Mouse (Mus musculus) MEL (cell line): ENCODE results near the gene 4930426L09Rik.

ENCODE experiments used
- CTCF ChIP-seq, 3 experiments: IDR thresholded peaks in 2 of 3; conservative IDR thresholded peaks in 1 of 3; 2 replicates each; pipeline ENCODE4 v1.5.1; 2011 to 2012; ENCODE audit warnings: low read length in 3 of 3, low read depth in 2 of 3, mild to moderate bottlenecking in 2 of 3, improper control_type of control experiment in 1 of 3, inconsistent platforms in 1 of 3, mixed read lengths in 1 of 3, moderate library complexity in 1 of 3; ENCODE audit not compliant: control insufficient read depth in 1 of 3, insufficient read depth in 1 of 3, poor library complexity in 1 of 3, severe bottlenecking in 1 of 3
- EP300 ChIP-seq, 2 experiments: IDR thresholded peaks; 2 replicates each; pipeline ENCODE4 v1.6.1; 2011; ENCODE audit warnings: improper control_type of control experiment in 2 of 2, low read length in 2 of 2, low read depth in 1 of 2, mild to moderate bottlenecking in 1 of 2
- GATA1 ChIP-seq: IDR thresholded peaks from 2 replicates; pipeline ENCODE4 v1.6.1; 2011; ENCODE audit warnings: low read depth, low read length, improper control_type of control experiment
- POLR2A ChIP-seq, 2 experiments: IDR thresholded peaks; 2 replicates each; pipeline ENCODE4 v1.6.1; 2011 to 2012; ENCODE audit warnings: low read length in 2 of 2, mild to moderate bottlenecking in 2 of 2, control low read depth in 1 of 2, improper control_type of control experiment in 1 of 2, low read depth in 1 of 2, moderate library complexity in 1 of 2; ENCODE audit not compliant: control insufficient read depth in 1 of 2, insufficient read depth in 1 of 2, poor library complexity in 1 of 2
- RAD21 ChIP-seq: IDR thresholded peaks from 2 replicates; pipeline ENCODE4 v1.6.1; 2011; ENCODE audit warnings: mild to moderate bottlenecking, low read depth, low read length, improper control_type of control experiment
- USF1 ChIP-seq: IDR thresholded peaks from 2 replicates; pipeline ENCODE4 v1.6.1; 2014; ENCODE audit warnings: low read depth, mild to moderate bottlenecking, inconsistent platforms, low read length, improper control_type of control experiment, moderate library complexity

- TF ChIP-seq CTCF (IDR thresholded peaks at IDR 0.05 in 2 of 3, conservative IDR thresholded peaks at IDR 0.05 in 1 of 3; ENCODE audit: control insufficient read depth in 1 of 3, insufficient read depth in 1 of 3, low read depth in 2 of 3, low read length in 3 of 3, poor library complexity in 1 of 3, severe bottlenecking in 1 of 3) = no peak
- no peak for TF ChIP-seq USF1
- no peak for TF ChIP-seq POLR2A (IDR thresholded peaks at IDR 0.05; ENCODE audit: control insufficient read depth in 1 of 2, insufficient read depth in 1 of 2, low read depth in 1 of 2, low read length in 2 of 2, poor library complexity in 1 of 2)
- TF ChIP-seq EP300 (IDR thresholded peaks at IDR 0.05; ENCODE audit: low read depth in 1 of 2, low read length in 2 of 2) = no peak
- TF ChIP-seq RAD21 = no peak
- TF ChIP-seq GATA1 = no peak
Measured at GRCm38 (mm10) chr2:18977201-18977805, 20.8 kb upstream of the 4930426L09Rik start.
